Mouse (Mus musculus) adrenal gland, postnatal 25 days (tissue): ENCODE measurements around the gene Pou5f1. TPM values are rescaled to one million over a fixed set of nuclear protein-coding genes. Genes with fewer than 3 reads are reported as not detected.

Source experiments
- DNase-seq: peaks from one replicate; pipeline ENCODE4 v3.0.0; 2021; ENCODE audit warnings: mixed read lengths
- total RNA-seq: library from RNA; stranded (reverse); gene quantifications from 2 replicates; pipeline ENCODE4 v1.2.3, GENCODE M21; 2021

The Pou5f1 gene
- total RNA-seq, 1 experiment from 2014 or later, result 0.30 TPM

GRCm38 (mm10) chr17:35512916-35513626 is 7.3 kb downstream of the Pou5f1 start:
- DNase-seq, result no peak

GRCm38 (mm10) chr17:35513886-35514285 is 8.1 kb downstream of the Pou5f1 start:
- DNase-seq, result peak; percentile 75

DNA sequence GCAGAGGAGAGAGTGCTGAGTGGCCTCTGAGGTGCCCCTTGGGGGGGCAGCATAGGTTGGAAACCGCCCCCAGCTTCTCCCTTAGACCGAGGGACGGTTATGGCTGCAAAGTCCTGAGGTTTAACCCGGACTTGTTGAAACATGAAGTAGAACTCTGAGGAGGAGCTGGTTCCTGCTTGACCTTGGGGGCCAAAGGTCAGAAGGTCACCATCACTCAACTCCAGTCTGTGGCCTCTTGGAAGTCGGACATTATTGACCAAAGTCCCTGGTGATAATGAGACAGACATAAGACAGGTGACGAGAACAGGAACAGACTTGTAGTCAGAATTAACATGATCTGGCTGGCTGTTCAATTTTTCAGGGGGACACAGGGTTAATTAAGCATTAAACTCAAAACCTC is 8.9 kb downstream of the Pou5f1 start:
- no peak for DNase-seq

DNA sequence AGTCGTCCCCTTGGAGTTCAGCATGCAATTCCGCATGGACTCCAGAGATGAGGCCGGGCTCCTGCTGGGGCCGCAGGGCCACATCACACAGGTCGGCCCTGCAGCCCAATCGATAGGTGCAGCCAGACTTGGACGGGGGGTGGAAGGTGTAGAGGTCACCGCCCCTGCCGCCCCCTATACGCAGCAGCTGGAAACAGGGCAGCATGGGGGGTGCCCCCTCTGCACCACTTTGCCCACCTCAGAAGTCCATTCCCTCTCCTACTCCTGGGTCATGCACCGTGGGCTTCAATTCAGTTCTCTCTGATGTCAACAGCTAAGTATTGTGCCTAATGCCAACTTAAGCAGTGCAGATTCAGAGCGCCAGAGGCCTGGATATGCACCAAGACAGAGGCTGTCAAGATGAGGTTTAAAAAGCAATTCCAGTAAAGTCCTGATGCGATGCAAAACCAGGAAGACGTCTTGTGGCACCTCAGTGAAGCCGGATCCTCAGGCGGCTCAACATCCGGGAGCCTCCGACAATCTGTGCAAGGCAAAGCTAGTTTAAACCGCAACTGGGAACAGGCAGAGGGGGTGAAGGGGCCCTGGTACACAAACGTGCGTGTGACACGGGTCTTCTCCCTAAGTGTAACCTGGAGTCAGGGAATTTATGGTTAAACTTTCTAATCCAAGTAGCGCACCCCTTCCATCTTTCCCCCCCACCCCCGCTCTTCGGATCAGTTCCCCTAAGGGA is 10.3 kb downstream of the Pou5f1 start:
- no peak for DNase-seq

DNA sequence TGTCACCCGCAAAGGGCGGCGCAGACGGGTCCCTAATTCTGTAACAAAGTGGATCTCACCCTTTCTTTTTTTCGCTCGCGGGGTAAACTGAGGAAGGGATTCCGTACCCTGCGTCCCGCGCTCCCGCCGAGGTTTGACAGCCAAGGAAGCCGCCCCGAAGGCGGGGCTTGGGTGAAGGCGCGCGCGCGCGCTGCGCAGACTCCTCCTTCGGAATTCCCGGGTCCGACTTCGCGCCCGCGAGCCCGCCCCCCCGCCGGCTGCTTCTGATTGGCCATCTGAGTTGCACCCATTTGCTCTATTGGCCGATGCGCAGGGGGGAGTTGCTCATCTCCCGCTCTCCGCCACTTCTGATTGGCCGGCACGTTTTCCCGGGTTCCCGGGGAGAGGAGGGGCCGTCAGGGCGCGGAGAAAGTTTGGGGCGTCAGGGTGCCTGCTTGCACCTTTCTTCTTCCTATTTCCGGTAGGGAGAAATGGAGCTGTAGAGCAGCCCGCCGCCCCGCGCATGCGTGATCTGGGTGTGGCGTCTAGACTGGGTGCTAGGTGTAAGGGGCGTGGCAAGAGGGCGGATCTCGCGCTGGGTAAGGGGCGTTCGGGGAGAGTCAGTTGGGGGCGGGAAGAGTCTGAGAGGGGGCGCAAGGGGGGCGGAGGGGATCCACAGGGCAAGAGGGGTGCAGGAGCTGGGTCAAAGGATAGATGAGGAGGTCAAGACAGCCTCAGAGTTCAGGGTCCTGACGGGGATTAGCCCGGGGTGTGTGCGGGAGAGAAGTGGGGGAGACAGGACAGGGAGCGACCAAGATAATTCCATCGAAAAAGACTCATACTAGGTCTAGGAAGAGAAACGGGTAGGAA is 11.1 kb downstream of the Pou5f1 start, which contains the start of the genes Tcf19 and Cchcr1:
TSS of gene Tcf19 (minus strand) at position 173 of the 849 bp plus-strand sequence.
TSS of gene Cchcr1 (plus strand) at position 449 of the 849 bp plus-strand sequence.
- DNase-seq, result peak; percentile 98

- no peak for DNase-seq
These were observed 11.7 kb downstream of the Pou5f1 start for GRCm38 (mm10) chr17:35517526-35517925.

DNA sequence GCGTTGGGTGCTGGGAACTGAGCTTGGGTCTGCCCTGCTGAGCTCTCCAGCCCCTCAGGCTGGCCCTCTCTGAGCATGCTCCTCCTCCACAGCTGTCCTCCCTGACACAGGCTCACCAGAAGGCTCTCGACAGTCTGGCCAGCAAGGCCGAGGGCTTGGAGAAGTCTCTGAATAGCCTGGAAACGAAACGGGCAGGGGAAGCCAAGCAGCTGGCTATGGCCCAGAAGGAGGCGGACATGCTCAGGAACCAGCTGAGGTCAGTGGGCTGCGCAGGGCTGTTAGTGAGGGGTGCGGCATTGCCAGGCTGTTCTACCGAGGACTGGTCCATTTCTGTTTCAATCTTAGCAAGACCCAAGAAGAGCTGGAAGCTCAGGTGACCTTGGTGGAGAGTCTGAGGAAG is 18.5 kb downstream of the Pou5f1 start:
- DNase-seq, result no peak

DNA sequence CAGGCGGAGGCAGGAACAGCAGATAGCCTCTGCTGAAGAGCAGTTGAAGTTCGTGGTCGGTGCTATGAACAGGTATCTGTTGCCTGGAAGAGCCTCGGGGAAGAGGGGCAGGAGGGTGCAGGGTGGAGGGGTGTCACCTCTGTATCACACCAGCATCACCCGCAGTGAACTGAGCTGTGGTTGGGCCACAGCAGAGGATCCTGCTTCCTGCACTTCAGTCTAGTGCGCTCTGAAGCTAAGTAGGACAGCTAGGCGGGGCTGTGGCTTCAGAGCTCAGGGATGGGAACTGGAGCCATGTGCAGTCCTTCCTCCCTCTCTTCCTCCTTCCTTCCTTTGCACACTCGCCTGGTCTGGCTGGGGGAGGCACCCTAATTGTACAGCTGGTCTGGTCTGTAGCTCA is 20.8 kb downstream of the Pou5f1 start:
- DNase-seq, result no peak

GRCm38 (mm10) chr17:35532360-35532759 is 26.5 kb downstream of the Pou5f1 start:
- DNase-seq, result no peak

GRCm38 (mm10) chr17:35532901-35533300 is 27.1 kb downstream of the Pou5f1 start, which contains the start of gene Psors1c2:
Gene Psors1c2, plus strand, starts transcription at chr17:35533201.
- no peak for DNase-seq

DNA sequence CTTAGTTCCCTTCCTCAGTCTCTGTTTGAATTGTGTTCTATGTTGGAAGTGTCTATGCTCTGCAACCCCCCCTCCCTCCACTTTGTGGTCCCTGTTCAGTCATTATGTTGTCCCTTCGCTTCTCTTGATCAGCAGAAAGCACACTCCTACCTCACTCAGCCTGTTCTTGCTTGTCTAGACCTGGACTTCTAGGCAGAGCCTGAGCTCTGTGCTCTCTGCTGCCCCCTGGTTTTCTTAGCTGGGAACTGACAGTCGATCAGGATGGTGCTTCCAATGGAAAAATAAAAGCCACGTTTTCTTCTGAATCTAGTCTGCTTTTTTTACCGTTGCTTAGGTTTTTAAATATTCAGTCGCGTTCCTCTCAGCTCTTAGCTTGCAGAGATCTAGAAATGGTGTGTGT is 28.5 kb downstream of the Pou5f1 start:
- DNase-seq, result peak; percentile 75

- DNase-seq, result no peak
These were observed 31.6 kb downstream of the Pou5f1 start for GRCm38 (mm10) chr17:35537421-35537820.

DNA sequence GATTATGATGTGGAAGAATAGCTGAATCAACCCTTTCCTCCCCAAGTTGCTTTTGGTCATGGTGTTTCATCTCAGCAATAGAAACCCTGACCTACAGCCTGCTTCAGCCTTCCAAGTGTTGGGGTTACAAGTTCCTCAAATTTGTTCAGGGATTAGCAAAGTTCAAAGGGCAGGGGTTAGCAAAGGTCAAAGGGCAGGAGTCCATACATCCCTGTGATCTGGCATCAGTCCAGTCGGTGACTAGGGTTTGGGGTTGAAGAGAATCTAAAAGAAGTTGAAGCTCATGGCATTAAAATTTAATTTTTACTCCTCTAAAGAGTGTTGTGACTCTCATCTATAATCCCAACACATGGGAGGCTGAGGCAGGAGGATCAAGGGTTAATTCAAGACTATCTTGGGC is 32.7 kb downstream of the Pou5f1 start:
- DNase-seq, result no peak

GRCm38 (mm10) chr17:35539540-35539939 is 33.7 kb downstream of the Pou5f1 start:
- no peak for DNase-seq

- DNase-seq, result no peak
These were observed 37.1 kb downstream of the Pou5f1 start for GRCm38 (mm10) chr17:35542761-35543411.

GRCm38 (mm10) chr17:35543412-35543861 is 37.6 kb downstream of the Pou5f1 start:
- DNase-seq, result no peak

DNA sequence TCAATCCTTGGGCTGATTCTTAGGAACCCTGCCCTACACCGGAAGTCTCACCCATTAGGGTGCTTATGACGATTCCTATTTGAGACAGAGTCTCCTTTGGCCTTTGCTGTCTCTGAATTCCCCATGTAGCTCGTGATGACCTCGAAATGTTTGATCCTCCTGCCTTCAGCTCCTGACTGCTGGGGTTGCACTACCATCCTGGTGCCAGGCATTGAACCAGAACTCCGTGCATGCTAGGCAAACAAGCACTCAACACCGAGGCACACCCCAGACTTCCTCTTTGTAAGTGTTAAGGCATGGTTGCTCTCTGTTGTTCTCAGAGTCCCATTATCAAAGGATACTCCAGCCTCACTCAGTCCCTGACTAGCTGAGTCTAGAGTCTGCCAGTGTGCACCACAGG is 38.2 kb downstream of the Pou5f1 start:
- DNase-seq, result no peak

GRCm38 (mm10) chr17:35544680-35545079 is 38.9 kb downstream of the Pou5f1 start:
- peak; percentile 52 for DNase-seq

DNA sequence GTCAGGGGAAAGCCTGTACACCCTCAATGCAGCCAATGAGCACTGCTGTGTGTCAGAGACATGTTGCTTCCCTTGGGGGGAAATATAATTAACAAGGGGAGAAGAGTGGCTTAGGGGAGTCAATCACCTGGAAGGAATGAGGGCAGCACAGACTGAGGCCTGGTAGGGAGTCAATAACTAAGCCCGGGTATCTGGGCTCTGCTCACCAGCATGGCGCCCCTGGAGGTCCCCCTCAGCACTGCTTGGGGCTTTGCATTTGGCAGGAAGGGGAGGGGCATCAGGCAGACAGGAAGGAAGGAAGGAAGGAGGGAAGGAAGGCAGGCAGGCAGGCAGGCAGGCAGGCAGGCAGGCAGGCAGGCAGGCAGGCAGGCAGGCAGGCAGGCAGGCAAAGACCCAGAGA is 41.6 kb downstream of the Pou5f1 start:
- no peak for DNase-seq

- DNase-seq, result no peak
These were observed 42.8 kb downstream of the Pou5f1 start for GRCm38 (mm10) chr17:35548636-35549035.

DNA sequence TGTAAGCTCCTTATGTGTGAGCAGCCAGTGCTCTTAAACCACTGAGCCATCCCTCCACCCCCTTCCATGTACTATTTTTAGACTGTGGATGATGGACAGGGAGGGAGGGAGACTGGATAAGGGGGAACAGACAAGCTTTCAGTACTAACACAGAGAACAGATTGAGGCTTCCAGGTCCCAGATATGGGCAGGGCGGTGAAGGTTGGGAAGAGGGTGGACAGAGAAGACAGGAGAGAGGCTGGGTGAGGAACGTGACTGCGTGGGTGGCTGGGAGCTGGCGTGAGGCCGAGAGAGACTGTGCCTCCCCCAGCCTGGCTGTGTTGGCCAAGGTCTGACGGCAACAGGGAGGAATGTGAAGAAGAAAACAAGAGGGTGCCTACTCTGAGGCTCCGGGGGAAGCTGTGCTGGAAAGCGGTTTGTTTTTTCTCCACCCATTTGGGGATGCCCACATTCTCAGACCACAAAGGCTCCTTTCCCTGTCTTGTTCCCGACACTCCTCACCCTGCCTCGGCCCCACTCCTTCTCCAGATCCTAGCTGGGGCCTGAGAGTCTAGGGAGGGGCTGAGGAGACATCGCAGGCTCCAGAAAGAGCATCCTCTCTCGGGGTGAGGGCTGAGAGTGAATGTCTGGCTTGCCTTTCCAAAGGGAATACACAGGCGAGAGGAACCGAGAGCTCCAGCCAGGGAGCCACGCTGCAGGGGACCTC is 43.8 kb downstream of the Pou5f1 start:
- DNase-seq, result peak; percentile 85
